ENCODE assay signal across 8 mouse cellular contexts in genomic region chrX:8175504-8176385, GRCm38 (mm10). TPM values are rescaled to one million over a fixed set of nuclear protein-coding genes. Genes with fewer than 3 reads are reported as not detected.
DNase-seq lines count a peak whose midpoint lies in the region; ATAC-seq and TF ChIP-seq lines count a peak whose summit lies in the region.

Tbc1d25 (minus strand) TSS chrX:8176181.

- DNase-seq in MEL-GATA-1-ER (ENCODE audit: extremely low read depth, low read depth), result peak; percentile 89
- DNase-seq in cerebellum, adult 8-10 months, result peak; percentile 81
- DNase-seq in forelimb bud, embryonic 11.5 days (ENCODE audit: low read depth, low spot score), result peak; percentile 86
- peak; percentile 87 for DNase-seq in layer of hippocampus, adult 9-11 months
- peak; percentile 92 for DNase-seq in lung, postnatal 0 days (ENCODE audit: low spot score)
- DNase-seq in ovary, postnatal 14 days (ENCODE audit: low spot score), result peak; percentile 63
- DNase-seq in thymus, postnatal 14 days, result peak; percentile 88

- H3K9ac ChIP-seq in lung, postnatal 0 days (replicated peaks; ENCODE audit: low read depth), result peak within 1 kb of the TSS; percentile 54

- no peaks in the 10 kb centered on the region for H3K4me1 ChIP-seq in lung, postnatal 0 days (ENCODE audit: insufficient read depth, low read depth, low read length)

- WGBS in lung, postnatal 0 days, result 16% methylated on average over 32 of the region's 56 CpGs

- peak within 1 kb of the TSS; percentile 59 for H3K4me3 ChIP-seq in lung, postnatal 0 days (ENCODE audit: low read depth, low read length)

- no peak for TF ChIP-seq EP300 in lung, postnatal 0 days (IDR thresholded peaks at IDR 0.05)

- H3K27ac ChIP-seq in lung, postnatal 0 days (ENCODE audit: low read length), result peak within 1 kb of the TSS; percentile 43; the same call in 1 of the 2 replicates

- no peaks in the 10 kb centered on the region for H3K27me3 ChIP-seq in lung, postnatal 0 days (replicated peaks; ENCODE audit: insufficient read depth, low read length)

- no peaks in the 10 kb centered on the region for H3K36me3 ChIP-seq in lung, postnatal 0 days (ENCODE audit: insufficient read depth, low read length)

- TF ChIP-seq CTCF in lung, postnatal 0 days (IDR thresholded peaks at IDR 0.05), result peak; percentile 56

- ATAC-seq in hematopoietic stem cell, adult 5-6 weeks (replicated peaks in 1 of 2; ENCODE audit: insufficient read depth in 1 of 2, low FRiP score in 2 of 2, low TSS enrichment in 1 of 2, low read depth in 1 of 2, poor library complexity in 2 of 2, severe bottlenecking in 2 of 2), result peak; percentile 83 to 93
- ATAC-seq in lung, postnatal 0 days, result peak; percentile 97

- peak within 1 kb of the TSS; percentile 56 for H3K4me2 ChIP-seq in lung, postnatal 0 days (replicated peaks; ENCODE audit: low read depth, low read length)

- no peaks in the 10 kb centered on the region for H3K9me3 ChIP-seq in lung, postnatal 0 days (ENCODE audit: low read length)

RNA-seq across cellular contexts. Expression of gene Tbc1d25, which starts in this region (rescaled TPM):
- total RNA-seq in hematopoietic stem cell, adult 5-6 weeks (2017), result 7.8 and 8.2 TPM in 2 replicates
- polyA plus RNA-seq in lung, postnatal 0 days (2015; fragmentation: Nextera tagmentation; extraction: Ambion mirVana), result 7.8 and 9.1 TPM in 2 replicates

Comparison
In these comparisons a context has a peak if more than half of its experiments do, and no peak if none do; other contexts are left out.
1. Peak in every context shown above with its lines: DNase-seq, ATAC-seq, H3K4me3 ChIP-seq and H3K27ac ChIP-seq.